Mouse (Mus musculus) heart, postnatal 0 days (tissue): ENCODE data around the gene Eif3g. TPM values are rescaled to one million over a fixed set of nuclear protein-coding genes. Genes with fewer than 3 reads are reported as not detected.
A peak's percentile ranks its signal among the peaks of the same experiment; 100 is the strongest.

ENCODE experiments used
- ATAC-seq: fragments of 200-750 bp; cut with Nextera tagmentation; 2 replicates; pipeline ENCODE4 v1.8.0; 2017; ENCODE audit warnings: low read depth, moderate number of reproducible peaks, moderate library complexity; ENCODE audit not compliant: insufficient read depth
- DNase-seq: peaks from one replicate; pipeline ENCODE4 v3.0.0-alpha.2; 2016; ENCODE audit warnings: low spot score
- H3K27ac ChIP-seq: fragments of 300-500 bp; sonication (generic); 2 replicates; pipeline ENCODE4 v1.5.1; 2014; ENCODE audit warnings: low read depth, mild to moderate bottlenecking
- H3K27me3 ChIP-seq: fragments of 300-500 bp; sonication (generic); 2 replicates; pipeline ENCODE4 v1.6.1; 2014; ENCODE audit warnings: low read length, mixed read lengths; ENCODE audit not compliant: control insufficient read depth, insufficient read depth
- H3K36me3 ChIP-seq: fragments of 300-500 bp; sonication (generic); replicated peaks from 2 replicates; pipeline ENCODE4 v1.6.1; 2014; ENCODE audit warnings: low read length, mixed read lengths; ENCODE audit not compliant: control insufficient read depth, insufficient read depth
- H3K4me1 ChIP-seq: fragments of 300-500 bp; sonication (generic); 2 replicates; pipeline ENCODE4 v1.6.1; 2014; ENCODE audit warnings: antibody characterized with exemption; ENCODE audit not compliant: control insufficient read depth, insufficient read depth
- H3K4me2 ChIP-seq: fragments of 300-500 bp; sonication (generic); 2 replicates; pipeline ENCODE4 v1.6.1; 2014; ENCODE audit warnings: low read depth, mild to moderate bottlenecking, low read length, moderate library complexity
- H3K4me3 ChIP-seq: fragments of 300-500 bp; sonication (generic); 2 replicates; pipeline ENCODE4 v1.5.1; 2014; ENCODE audit warnings: low read depth, low read length
- H3K9ac ChIP-seq: fragments of 300-500 bp; sonication (generic); replicated peaks from 2 replicates; pipeline ENCODE4 v1.6.1; 2014; ENCODE audit warnings: low read depth, low read length, mixed read lengths
- H3K9me3 ChIP-seq: fragments of 300-500 bp; sonication (generic); replicated peaks from 2 replicates; pipeline ENCODE4 v1.6.1; 2016; ENCODE audit warnings: low read length; ENCODE audit not compliant: control insufficient read depth
- CTCF ChIP-seq: IDR thresholded peaks from 2 replicates; pipeline ENCODE4 v1.5.1; 2016; ENCODE audit warnings: antibody characterized with exemption, control low read depth, low read depth
- EP300 ChIP-seq: IDR thresholded peaks from 2 replicates; pipeline ENCODE4 v1.6.1; 2016; ENCODE audit warnings: antibody characterized with exemption, low read depth
- WGBS: fragments of 180-500 bp; shearing (Covaris S2); extraction: QIAGEN DNeasy Blood & Tissue Kit; methylation state at CpG from one replicate; pipeline ENCODE4 v1.1.7; 2014; 5-methylcytosine and 5-hydroxymethylcytosine counted together
- polyA plus RNA-seq: library from polyadenylated mRNA; unstranded; fragments of >200 nt; fragmentation: Nextera tagmentation; extraction: Ambion mirVana; gene quantifications from 2 replicates; pipeline ENCODE4 v1.2.1, GENCODE M21; 2015
- total RNA-seq: library from RNA; depleted of rRNA; stranded (reverse); fragments of >200 nt; gene quantifications from 2 replicates; pipeline ENCODE4 v1.2.3, GENCODE M21; 2014; ENCODE audit warnings: low replicate concordance

Gene Eif3g
- total and polyA plus RNA-seq, 2 experiments from 2014 or later: 74.5 to 172 TPM

GRCm38 (mm10) chr9:20887704-20888385 lies 10.6 kb downstream of the Eif3g start, which contains the start of gene Ppan:
Ppan (plus strand) TSS chr9:20888175.
- ATAC-seq (peak; percentile 97), DNase-seq (peak; percentile 98)
- Histone ChIP-seq H3K4me3 (peak within 1 kb of the TSS; percentile 73), H3K9me3 (no peaks in the 10 kb centered on the region), H3K4me1 (peaks cover 3% of the 10 kb centered on the region; the same call in 1 of the 2 replicates), H3K27me3 (no peaks in the 10 kb centered on the region), H3K36me3 (peaks cover 34% of the 10 kb centered on the region), H3K27ac (peak within 1 kb of the TSS; percentile 93), H3K4me2 (peak within 1 kb of the TSS; percentile 96), H3K9ac (peak within 1 kb of the TSS; percentile 78)
- TF ChIP-seq CTCF: no peak
- peak; percentile 63; the same call in 1 of the 2 replicates for TF ChIP-seq EP300
- under 1% methylated on average over 43 of the region's 43 CpGs for WGBS

DNA sequence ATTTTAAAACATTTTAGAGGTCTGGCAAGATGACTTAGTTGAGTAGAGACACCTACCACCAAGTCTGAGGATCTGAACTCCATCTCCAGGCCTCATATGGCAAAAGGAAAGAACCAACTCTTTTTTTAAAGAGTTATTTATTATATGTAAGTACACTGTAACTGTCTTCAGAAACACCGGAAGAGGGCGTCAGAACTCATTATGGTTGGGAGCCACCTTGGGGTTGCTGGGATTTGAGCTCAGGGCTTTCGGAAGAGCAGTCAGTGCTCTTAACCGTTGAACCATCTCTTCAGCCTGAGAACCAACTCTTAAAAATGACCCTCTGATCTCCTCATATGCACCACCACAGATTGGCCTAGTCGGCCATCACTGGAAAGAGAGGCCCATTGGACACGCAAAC lies 11.2 kb downstream of the Eif3g start:
- DNase-seq (no peak), ATAC-seq (no peak)
- 89% methylated on average over 6 of the region's 6 CpGs for WGBS
- TF ChIP-seq EP300: no peak
- TF ChIP-seq CTCF: no peak
- Histone ChIP-seq H3K36me3 (peaks cover 27% of the 10 kb centered on the region), H3K9me3 (no peaks in the 10 kb centered on the region), H3K27ac (peak overlapping the region; percentile 93; the same call in 1 of the 2 replicates), H3K27me3 (no peaks in the 10 kb centered on the region), H3K9ac (no peak overlapping the region), H3K4me3 (no peak overlapping the region), H3K4me1 (peaks cover 3% of the 10 kb centered on the region; the same call in 1 of the 2 replicates), H3K4me2 (peak overlapping the region; percentile 96)

- Histone ChIP-seq H3K4me2 (no peak overlapping the region), H3K36me3 (peaks cover 21% of the 10 kb centered on the region), H3K27ac (no peak overlapping the region), H3K9ac (no peak overlapping the region), H3K9me3 (no peaks in the 10 kb centered on the region), H3K4me3 (no peak overlapping the region), H3K4me1 (peaks cover 3% of the 10 kb centered on the region; the same call in 1 of the 2 replicates), H3K27me3 (no peaks in the 10 kb centered on the region)
- DNase-seq (no peak), ATAC-seq (no peak)
- TF ChIP-seq CTCF: no peak
- TF ChIP-seq EP300: no peak
- WGBS: 88% methylated on average over 2 of the region's 2 CpGs
Measured at GRCm38 (mm10) chr9:20886563-20886962, 11.9 kb downstream of the Eif3g start.

DNA sequence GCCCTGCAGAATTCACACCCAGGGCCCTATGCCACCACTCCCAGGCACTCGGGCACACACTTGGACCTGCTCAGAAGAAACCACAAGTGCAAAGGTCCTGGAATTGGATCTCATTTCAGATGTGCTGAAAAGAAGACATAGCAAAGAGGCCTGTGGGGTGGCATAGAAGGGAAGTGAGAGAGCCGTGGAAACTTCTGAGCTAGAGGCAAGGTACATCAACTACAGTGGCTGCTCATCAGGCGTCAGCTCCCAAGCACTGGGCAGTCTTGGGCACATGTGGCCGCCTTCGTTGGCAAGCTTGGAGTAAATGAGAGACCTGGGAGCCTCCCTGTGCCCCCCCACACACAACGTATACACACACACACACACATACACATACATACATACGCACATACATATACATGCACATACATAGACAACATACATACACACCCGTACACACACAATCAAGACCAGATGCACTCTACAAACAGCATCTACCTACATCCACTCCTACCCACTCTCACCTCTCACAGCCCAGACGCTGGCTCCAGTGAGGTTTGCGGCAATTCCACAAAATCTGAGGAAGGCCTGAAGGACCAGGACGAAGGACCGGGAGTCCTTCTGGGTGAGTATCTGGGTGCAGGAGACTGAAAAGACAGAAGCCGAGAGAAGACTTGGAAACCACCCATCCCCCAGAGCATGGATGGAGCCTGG lies 19.2 kb downstream of the Eif3g start, which contains the start of gene Angptl6:
Angptl6 (minus strand) TSS at position 631 of the 696 bp plus-strand sequence.
- no peak for ATAC-seq

DNA sequence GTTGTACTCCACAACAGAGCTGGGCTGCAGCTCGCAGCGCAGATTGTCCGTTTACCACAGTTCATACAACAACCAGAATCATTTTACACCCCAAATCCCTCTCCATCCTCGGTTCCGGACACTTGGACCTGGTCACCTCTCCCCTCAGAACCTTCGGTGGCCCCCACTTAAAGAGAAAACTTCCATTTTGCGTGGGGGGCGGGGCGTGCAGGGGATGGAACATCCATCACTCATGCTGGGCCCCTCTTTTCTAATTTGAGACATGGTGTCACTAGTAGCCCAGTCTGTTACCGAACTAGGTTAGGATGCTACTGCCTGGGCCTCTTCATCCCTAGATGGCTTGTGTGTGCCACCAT lies 19.7 kb downstream of the Eif3g start:
- peak overlapping the region; percentile 52 for H3K9ac ChIP-seq
- peak overlapping the region; percentile 38 for H3K4me3 ChIP-seq
- TF ChIP-seq EP300 (no peak), CTCF (no peak)
- H3K9me3 ChIP-seq: no peaks in the 10 kb centered on the region
- peak overlapping the region; percentile 65 for H3K4me2 ChIP-seq
- no peaks in the 10 kb centered on the region for H3K36me3 ChIP-seq
- WGBS: 21% methylated on average over 10 of the region's 10 CpGs
- H3K27ac ChIP-seq: peak overlapping the region; percentile 89
- H3K4me1 ChIP-seq: no peaks in the 10 kb centered on the region
- DNase-seq (no peak), ATAC-seq (no peak)
- no peaks in the 10 kb centered on the region for H3K27me3 ChIP-seq

More for the DNA sequence above, 19.2 kb downstream of the Eif3g start, which contains the start of gene Angptl6:
- Histone ChIP-seq H3K9me3 (no peaks in the 10 kb centered on the region), H3K4me1 (no peaks in the 10 kb centered on the region), H3K27me3 (no peaks in the 10 kb centered on the region), H3K4me3 (peak within 1 kb of the TSS; percentile 38), H3K27ac (peak within 1 kb of the TSS; percentile 89), H3K9ac (peak within 1 kb of the TSS; percentile 52), H3K36me3 (no peaks in the 10 kb centered on the region), H3K4me2 (peak within 1 kb of the TSS; percentile 65)
- 90% methylated on average over 13 of the region's 13 CpGs for WGBS
- TF ChIP-seq EP300 (no peak), CTCF (no peak)
- DNase-seq: no peak
